Mouse (Mus musculus) forebrain, embryonic 13.5 days (tissue): ENCODE data around the gene Csrp3. TPM values are rescaled to one million over a fixed set of nuclear protein-coding genes. Genes with fewer than 3 reads are reported as not detected.

Experiments used
- ATAC-seq: fragments of 200-750 bp; cut with Nextera tagmentation; 2 replicates; pipeline ENCODE4 v1.8.0; 2017
- H3K27ac ChIP-seq: fragments of 300-500 bp; sonication (generic); 2 replicates; pipeline ENCODE4 v1.5.1; 2015; ENCODE audit warnings: inconsistent platforms, mild to moderate bottlenecking, moderate library complexity
- H3K27me3 ChIP-seq: fragments of 300-500 bp; sonication (generic); 2 replicates; pipeline ENCODE4 v1.6.1; 2015; ENCODE audit warnings: mild to moderate bottlenecking, inconsistent platforms
- H3K36me3 ChIP-seq: fragments of 300-500 bp; sonication (generic); 2 replicates; pipeline ENCODE4 v1.6.1; 2015; ENCODE audit warnings: mild to moderate bottlenecking, inconsistent platforms; ENCODE audit not compliant: poor library complexity, severe bottlenecking
- H3K4me1 ChIP-seq: fragments of 300-500 bp; sonication (generic); 2 replicates; pipeline ENCODE4 v1.6.1; 2015; ENCODE audit warnings: inconsistent platforms
- H3K4me2 ChIP-seq: fragments of 300-500 bp; sonication (generic); 2 replicates; pipeline ENCODE4 v1.6.1; 2015; ENCODE audit warnings: inconsistent platforms, mild to moderate bottlenecking, moderate library complexity
- H3K4me3 ChIP-seq: fragments of 300-500 bp; sonication (generic); 2 replicates; pipeline ENCODE4 v1.5.1; 2015; ENCODE audit warnings: mild to moderate bottlenecking, inconsistent platforms
- H3K9ac ChIP-seq: fragments of 300-500 bp; sonication (generic); 2 replicates; pipeline ENCODE4 v1.6.1; 2015; ENCODE audit warnings: mild to moderate bottlenecking, inconsistent platforms
- H3K9me3 ChIP-seq: fragments of 300-500 bp; sonication (generic); replicated peaks from 2 replicates; pipeline ENCODE4 v1.6.1; 2016; ENCODE audit warnings: inconsistent platforms
- WGBS: fragments of 180-500 bp; shearing (Covaris S2); methylation state at CpG from one replicate; pipeline ENCODE4 v1.1.7; 2015; 5-methylcytosine and 5-hydroxymethylcytosine counted together
- polyA plus RNA-seq: library from polyadenylated mRNA; unstranded; fragments of >200 nt; fragmentation: Nextera tagmentation; extraction: Ambion mirVana; gene quantifications from 2 replicates; pipeline ENCODE4 v1.2.1, GENCODE M21; 2015

The Csrp3 gene
- polyA plus RNA-seq, 1 experiment from 2014 or later: not detected

DNA sequence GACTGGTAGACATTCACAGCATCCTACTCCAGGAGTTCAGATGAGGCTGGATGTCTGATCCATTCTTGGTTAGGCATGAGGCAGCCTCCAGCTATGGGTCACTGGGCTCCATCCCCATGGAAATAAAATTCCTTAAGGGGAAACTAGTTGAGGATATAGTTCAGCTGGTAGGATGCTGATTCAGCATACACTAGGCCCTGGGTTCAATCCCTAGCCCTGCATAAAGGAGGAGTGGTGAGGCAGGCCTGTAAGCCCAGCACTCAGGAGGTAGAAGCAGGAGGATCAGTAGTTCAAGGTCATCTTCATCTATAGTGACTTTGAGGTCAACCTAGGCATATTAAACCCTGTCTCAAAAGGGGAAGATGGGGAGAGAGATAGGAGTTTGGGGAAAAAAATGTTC lies 16.4 kb upstream of the Csrp3 start:
- Histone ChIP-seq H3K9ac (no peak overlapping the region), H3K27me3 (no peaks in the 10 kb centered on the region), H3K4me3 (no peak overlapping the region), H3K4me1 (no peaks in the 10 kb centered on the region), H3K36me3 (peaks cover 41% of the 10 kb centered on the region), H3K27ac (no peak overlapping the region), H3K9me3 (no peaks in the 10 kb centered on the region), H3K4me2 (no peak overlapping the region)
- no peak for ATAC-seq

DNA sequence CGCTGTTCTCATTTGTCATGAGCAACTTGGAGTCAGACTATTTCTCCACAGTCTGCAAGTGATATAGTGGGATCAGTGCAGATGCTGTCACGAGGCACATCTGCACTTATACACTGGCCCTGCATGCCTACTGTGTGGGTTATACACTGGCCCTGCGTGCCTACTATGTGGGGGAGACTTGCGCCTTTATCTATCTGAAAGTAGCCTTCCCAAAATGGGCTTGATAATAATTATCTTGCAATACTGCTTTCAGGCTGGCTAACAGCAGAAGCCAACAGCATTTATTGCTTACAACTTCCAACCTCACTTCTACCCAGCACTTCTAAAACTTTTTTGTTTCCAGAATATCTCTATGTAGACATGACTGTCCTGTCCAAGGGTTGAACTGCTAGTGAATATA lies 14.0 kb upstream of the Csrp3 start:
- Histone ChIP-seq H3K9ac (no peak overlapping the region), H3K4me3 (no peak overlapping the region), H3K27ac (no peak overlapping the region), H3K4me2 (no peak overlapping the region), H3K36me3 (peaks cover 21% of the 10 kb centered on the region), H3K4me1 (no peaks in the 10 kb centered on the region), H3K9me3 (no peaks in the 10 kb centered on the region), H3K27me3 (no peaks in the 10 kb centered on the region)
- 92% methylated on average over 4 of the region's 4 CpGs for WGBS
- ATAC-seq: no peak

DNA sequence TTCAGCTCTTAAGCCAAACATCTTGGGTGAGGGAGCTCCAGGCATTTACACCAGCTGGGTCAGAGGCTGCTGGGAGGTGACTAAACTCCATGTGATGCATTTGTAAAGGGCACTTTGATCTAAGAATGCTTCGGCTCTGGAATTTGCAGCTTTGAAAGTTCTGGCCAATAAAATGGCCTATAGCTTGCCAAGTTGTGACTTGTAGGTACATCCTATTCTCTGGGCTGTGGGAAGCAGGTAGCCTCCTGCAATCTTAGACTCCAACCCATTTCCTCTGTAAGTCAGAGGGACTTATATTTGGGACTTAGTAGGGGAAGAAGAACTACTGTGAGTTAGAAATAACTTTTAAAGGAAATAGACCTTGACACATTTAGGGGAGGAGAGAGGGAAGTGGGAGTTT lies 13.1 kb upstream of the Csrp3 start:
- no peak overlapping the region for H3K4me2 ChIP-seq
- H3K4me1 ChIP-seq: no peaks in the 10 kb centered on the region
- no peak overlapping the region for H3K9ac ChIP-seq
- no peak for ATAC-seq
- no peak overlapping the region for H3K27ac ChIP-seq
- H3K27me3 ChIP-seq: no peaks in the 10 kb centered on the region
- H3K4me3 ChIP-seq: no peak overlapping the region
- WGBS: 93% methylated on average over 1 of the region's 1 CpGs
- no peaks in the 10 kb centered on the region for H3K9me3 ChIP-seq
- H3K36me3 ChIP-seq: peaks cover 14% of the 10 kb centered on the region

DNA sequence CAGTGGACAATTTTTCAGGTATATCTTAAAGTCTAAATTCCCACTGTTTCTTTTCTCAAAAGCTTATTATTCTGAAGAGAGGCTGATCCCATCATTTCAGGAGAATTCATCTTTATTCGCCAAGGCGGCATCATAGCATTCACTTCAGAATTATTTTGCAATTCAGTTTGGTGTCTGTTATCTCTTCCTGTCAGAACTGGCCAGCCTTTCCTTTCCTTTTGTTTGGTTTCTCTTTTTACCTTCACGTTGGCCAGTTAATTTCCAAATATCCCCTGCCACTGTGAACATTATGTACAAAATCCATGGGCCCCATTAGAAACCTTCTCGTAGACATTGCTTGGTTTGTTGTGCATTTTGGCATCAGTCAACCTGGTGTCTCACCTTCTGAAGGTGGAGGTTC lies 11.5 kb upstream of the Csrp3 start:
- H3K9me3 ChIP-seq: no peaks in the 10 kb centered on the region
- H3K4me1 ChIP-seq: no peaks in the 10 kb centered on the region
- H3K36me3 ChIP-seq: no peaks in the 10 kb centered on the region
- H3K27me3 ChIP-seq: no peaks in the 10 kb centered on the region
- H3K4me2 ChIP-seq: no peak overlapping the region
- H3K9ac ChIP-seq: no peak overlapping the region
- H3K27ac ChIP-seq: no peak overlapping the region
- WGBS: 92% methylated on average over 4 of the region's 4 CpGs
- ATAC-seq: no peak
- no peak overlapping the region for H3K4me3 ChIP-seq

DNA sequence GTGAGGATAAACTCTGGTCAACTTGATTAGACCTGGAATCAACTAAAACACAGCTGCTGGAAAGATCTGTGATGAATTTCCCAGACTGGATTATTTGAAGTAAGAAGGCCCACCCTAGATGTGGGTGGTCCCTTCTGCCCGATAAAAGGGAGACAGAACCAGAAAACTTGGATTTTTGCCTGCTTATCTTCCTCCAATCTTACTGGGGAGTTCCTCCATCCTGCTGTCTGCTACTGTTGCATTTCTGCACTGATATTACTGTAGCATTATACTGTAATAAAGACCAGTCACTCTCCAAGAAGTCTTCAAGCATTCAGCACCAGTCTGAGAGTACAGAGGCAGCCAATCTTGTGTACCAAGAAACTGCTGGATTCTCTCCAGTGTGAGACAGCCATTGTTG lies 10.4 kb upstream of the Csrp3 start:
- ATAC-seq: no peak
- Histone ChIP-seq H3K9me3 (no peaks in the 10 kb centered on the region), H3K9ac (no peak overlapping the region), H3K4me3 (no peak overlapping the region), H3K4me1 (no peaks in the 10 kb centered on the region), H3K36me3 (no peaks in the 10 kb centered on the region), H3K27me3 (no peaks in the 10 kb centered on the region), H3K4me2 (no peak overlapping the region), H3K27ac (no peak overlapping the region)
- WGBS: 77% methylated on average over 1 of the region's 1 CpGs

DNA sequence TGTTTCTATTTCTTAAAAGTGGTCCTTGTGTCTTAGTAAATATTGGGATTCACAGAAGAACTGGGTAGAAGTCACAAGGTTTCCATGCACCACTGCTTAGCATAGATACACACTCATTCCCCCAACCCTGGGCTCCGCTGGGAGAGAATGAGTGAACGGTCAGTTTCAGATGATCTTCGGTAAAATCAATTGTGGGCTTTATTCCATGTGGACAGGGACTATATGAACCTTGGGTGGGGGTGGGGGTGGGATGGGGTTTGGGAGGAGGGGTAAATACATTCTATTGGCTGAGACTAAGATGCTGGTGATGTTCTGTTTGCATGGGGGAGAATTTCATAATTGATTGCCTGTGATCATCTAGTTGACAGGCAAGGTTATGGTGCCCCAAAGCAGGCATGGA lies 7.6 kb upstream of the Csrp3 start:
- H3K4me2 ChIP-seq: no peak overlapping the region
- H3K4me3 ChIP-seq: no peak overlapping the region
- H3K9ac ChIP-seq: no peak overlapping the region
- no peaks in the 10 kb centered on the region for H3K9me3 ChIP-seq
- H3K36me3 ChIP-seq: no peaks in the 10 kb centered on the region
- no peaks in the 10 kb centered on the region for H3K27me3 ChIP-seq
- no peak for ATAC-seq
- no peaks in the 10 kb centered on the region for H3K4me1 ChIP-seq
- H3K27ac ChIP-seq: no peak overlapping the region
- WGBS: 91% methylated on average over 3 of the region's 3 CpGs

DNA sequence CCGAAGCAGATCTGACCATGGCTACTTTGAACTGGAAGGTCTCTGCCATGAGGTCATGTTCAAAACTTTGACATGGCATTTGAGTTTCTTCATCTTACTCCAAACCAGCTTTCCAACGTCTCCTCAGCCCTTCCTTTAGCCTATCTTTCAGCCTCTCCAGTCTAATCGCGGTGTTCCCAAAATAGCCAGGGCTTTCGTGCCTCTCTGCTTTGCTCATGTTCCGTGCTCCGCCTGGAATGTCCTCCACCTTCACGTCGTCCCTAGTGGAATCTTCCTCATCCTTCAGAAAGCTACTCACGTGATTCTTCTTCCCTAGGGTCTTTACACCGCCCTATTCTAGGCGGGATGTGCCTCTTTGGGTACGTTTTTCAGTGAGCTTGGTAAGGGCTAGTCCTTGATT lies 5.7 kb upstream of the Csrp3 start:
- Histone ChIP-seq H3K9ac (no peak overlapping the region), H3K9me3 (no peaks in the 10 kb centered on the region), H3K36me3 (no peaks in the 10 kb centered on the region), H3K27ac (no peak overlapping the region), H3K4me3 (no peak overlapping the region), H3K4me1 (no peaks in the 10 kb centered on the region), H3K27me3 (no peaks in the 10 kb centered on the region), H3K4me2 (no peak overlapping the region)
- no peak for ATAC-seq
- WGBS: 90% methylated on average over 13 of the region's 13 CpGs

DNA sequence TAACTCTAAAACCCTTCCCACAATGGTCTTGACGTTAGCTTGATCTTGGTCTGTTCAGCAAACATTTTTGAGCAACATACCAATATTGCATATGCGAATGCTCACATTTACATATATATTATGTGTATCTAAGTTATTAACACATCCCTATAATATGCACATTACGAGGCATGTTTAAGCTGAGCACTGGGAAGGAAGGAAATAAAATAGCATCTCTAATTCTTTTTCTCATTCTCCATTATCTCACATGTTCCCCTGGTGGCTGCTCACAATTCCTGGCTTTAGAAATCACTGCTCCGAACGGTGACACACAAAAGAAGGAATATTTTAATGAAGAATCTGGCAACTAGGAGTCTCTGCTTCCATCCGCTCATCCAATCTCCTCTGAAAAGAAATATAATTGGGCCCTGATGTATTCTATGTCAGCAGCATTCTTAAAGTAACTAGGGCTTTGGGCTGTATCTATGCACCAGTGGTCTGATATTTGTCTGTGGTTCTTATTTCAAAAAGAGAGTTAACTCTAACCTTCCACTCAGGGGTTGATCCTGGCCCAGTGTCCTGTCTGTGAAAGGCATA lies 3.8 kb upstream of the Csrp3 start:
- Histone ChIP-seq H3K9me3 (no peaks in the 10 kb centered on the region), H3K4me1 (no peaks in the 10 kb centered on the region), H3K36me3 (no peaks in the 10 kb centered on the region), H3K9ac (no peak overlapping the region), H3K27ac (no peak overlapping the region), H3K4me2 (no peak overlapping the region), H3K4me3 (no peak overlapping the region), H3K27me3 (no peaks in the 10 kb centered on the region)
- WGBS: 36% methylated on average over 6 of the region's 6 CpGs
- no peak for ATAC-seq

DNA sequence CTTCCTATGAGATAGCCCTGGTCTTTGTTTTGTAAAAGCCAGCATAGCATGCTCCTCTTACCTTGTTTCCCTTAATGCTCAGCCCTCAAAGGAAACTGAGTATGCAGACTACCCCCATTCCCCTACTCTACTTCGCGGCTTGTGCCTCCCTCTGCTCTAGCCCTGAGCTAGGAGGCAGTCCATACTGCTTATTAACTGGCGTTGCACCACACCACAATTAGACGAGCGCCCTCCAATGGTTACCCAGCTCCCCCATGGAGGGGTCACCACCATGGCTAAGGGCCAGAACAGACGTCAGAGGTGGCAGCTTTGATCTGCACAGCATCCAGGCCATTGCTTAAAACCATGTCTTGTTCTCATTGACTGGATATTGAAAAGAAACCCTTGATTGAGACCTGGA lies 1.1 kb downstream of the Csrp3 start:
- no peaks in the 10 kb centered on the region for H3K27me3 ChIP-seq
- no peak overlapping the region for H3K4me3 ChIP-seq
- no peak for ATAC-seq
- WGBS: 48% methylated on average over 6 of the region's 6 CpGs
- H3K27ac ChIP-seq: no peak overlapping the region
- H3K4me1 ChIP-seq: no peaks in the 10 kb centered on the region
- H3K9me3 ChIP-seq: no peaks in the 10 kb centered on the region
- no peak overlapping the region for H3K9ac ChIP-seq
- H3K36me3 ChIP-seq: no peaks in the 10 kb centered on the region
- no peak overlapping the region for H3K4me2 ChIP-seq

DNA sequence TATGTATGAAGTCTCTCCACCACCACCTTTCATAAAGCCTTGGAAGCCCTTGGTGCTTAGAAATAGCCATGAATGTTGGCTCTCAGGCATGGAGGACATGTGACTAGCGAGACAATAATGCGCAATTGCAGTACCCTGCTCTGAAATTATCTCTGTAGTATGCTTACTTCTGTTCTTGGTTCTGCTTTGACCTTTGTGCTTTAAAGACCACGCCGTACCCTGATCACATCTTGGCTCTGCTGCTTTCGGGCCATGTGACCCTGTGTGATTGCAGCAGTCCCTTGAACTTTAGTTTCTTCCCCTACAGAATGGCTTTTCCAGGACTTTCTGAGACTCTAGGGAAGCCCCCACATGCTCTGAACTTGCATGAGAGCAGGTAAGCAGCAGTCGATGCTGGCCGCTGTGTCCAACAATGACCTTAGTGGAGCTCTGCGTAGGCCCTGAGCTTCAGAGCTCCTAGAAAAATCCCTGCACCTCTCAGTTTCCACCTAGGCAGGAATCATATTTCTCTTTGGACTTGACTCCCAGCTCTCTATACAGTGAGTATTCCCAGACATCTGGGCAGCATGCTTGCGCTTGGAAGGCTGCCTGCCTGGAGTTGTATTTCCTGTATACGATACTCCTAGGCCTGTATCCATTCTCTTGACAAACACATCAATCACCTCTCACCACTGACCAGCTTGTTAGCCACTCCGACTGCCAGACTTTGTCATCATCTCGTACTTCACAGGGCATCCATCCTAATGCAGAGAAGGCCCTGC lies 2.4 kb downstream of the Csrp3 start:
- no peaks in the 10 kb centered on the region for H3K27me3 ChIP-seq
- H3K4me1 ChIP-seq: no peaks in the 10 kb centered on the region
- H3K27ac ChIP-seq: no peak overlapping the region
- H3K4me2 ChIP-seq: no peak overlapping the region
- no peak overlapping the region for H3K9ac ChIP-seq
- no peaks in the 10 kb centered on the region for H3K36me3 ChIP-seq
- H3K9me3 ChIP-seq: no peaks in the 10 kb centered on the region
- no peak overlapping the region for H3K4me3 ChIP-seq
- 94% methylated on average over 12 of the region's 12 CpGs for WGBS
- no peak for ATAC-seq

DNA sequence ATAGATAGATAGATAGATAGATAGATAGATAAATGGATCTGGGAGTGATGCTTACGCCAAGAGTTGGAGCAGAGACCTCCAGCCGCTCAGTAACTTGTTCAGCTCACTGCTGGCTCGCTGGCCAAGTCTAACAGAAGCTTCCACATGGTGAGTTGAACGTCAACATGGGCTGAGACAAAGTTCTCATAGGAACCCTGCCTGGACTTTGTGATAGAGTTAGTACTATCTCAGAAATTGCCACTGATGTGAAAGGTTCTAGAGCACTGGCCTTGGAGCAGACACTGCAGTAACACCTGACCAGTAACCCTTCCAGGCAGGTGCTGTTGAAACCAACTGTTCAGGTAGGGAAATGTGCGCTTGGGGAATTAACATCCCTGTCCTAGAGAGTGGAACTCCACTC lies 4.3 kb downstream of the Csrp3 start:
- 87% methylated on average over 5 of the region's 5 CpGs for WGBS
- no peaks in the 10 kb centered on the region for H3K27me3 ChIP-seq

DNA sequence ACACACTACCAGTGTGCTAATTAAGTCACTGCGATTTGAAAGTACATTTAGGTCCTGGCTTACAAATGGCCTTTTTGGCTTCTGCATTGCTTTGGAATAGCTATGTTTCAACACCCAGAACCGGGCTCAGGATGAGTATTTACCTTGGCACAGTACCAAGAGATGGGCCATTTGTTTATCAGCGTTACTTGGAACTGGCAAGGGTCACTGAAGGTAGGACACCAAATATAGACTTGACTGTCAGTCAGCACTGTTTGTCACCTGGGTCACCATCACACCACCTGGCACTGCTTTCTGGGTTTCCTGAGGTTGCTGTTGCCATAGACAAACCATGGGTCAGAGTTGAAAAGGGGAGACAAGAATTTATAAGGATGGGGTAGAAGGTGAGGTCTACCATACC lies 5.5 kb downstream of the Csrp3 start:
- WGBS: 88% methylated on average over 3 of the region's 3 CpGs
- Histone ChIP-seq H3K4me3 (no peak overlapping the region), H3K4me1 (no peaks in the 10 kb centered on the region), H3K27ac (no peak overlapping the region), H3K9me3 (no peaks in the 10 kb centered on the region), H3K36me3 (no peaks in the 10 kb centered on the region), H3K9ac (no peak overlapping the region), H3K27me3 (no peaks in the 10 kb centered on the region), H3K4me2 (no peak overlapping the region)
- ATAC-seq: no peak

More for the DNA sequence above, 4.3 kb downstream of the Csrp3 start:
- Histone ChIP-seq H3K9me3 (no peaks in the 10 kb centered on the region), H3K36me3 (no peaks in the 10 kb centered on the region), H3K9ac (no peak overlapping the region), H3K4me3 (no peak overlapping the region), H3K4me1 (no peaks in the 10 kb centered on the region), H3K4me2 (no peak overlapping the region), H3K27ac (no peak overlapping the region)
- ATAC-seq: no peak

DNA sequence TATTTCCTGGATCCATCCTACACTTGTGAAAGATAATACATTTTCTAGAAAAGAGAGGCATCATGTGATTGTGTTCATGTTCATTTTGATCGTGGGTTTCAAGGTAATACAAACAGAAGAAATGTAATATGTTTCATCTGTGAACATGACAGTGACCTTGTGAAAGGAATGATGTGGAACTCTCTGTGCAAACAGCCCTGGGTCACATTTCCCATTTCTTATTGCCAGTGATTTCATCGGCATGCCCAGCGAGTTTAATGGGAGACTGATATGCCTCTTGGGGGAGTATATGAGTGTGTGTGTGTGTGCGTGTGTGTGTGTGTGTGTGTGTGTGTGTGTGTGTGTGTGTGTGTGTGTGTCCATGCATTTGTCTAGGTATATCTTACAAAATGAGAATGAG lies 6.3 kb downstream of the Csrp3 start:
- 84% methylated on average over 4 of the region's 4 CpGs for WGBS
- H3K27me3 ChIP-seq: no peaks in the 10 kb centered on the region
- no peak for ATAC-seq
- no peak overlapping the region for H3K27ac ChIP-seq
- H3K9ac ChIP-seq: no peak overlapping the region
- no peak overlapping the region for H3K4me2 ChIP-seq
- no peaks in the 10 kb centered on the region for H3K36me3 ChIP-seq
- H3K9me3 ChIP-seq: no peaks in the 10 kb centered on the region
- no peak overlapping the region for H3K4me3 ChIP-seq
- no peaks in the 10 kb centered on the region for H3K4me1 ChIP-seq
